Mouse (Mus musculus) limb, embryonic 14.5 days (tissue): ENCODE data around the gene Mef2a. TPM values are rescaled to one million over a fixed set of nuclear protein-coding genes. Genes with fewer than 3 reads are reported as not detected.

Source experiments
- ATAC-seq: fragments of 200-750 bp; cut with Nextera tagmentation; 2 replicates; pipeline ENCODE4 v1.8.0; 2017; ENCODE audit warnings: low read depth, moderate number of reproducible peaks, moderate TSS enrichment; ENCODE audit not compliant: low FRiP score
- DNase-seq: peaks from one replicate; pipeline ENCODE4 v3.0.0-alpha.2; 2015; ENCODE audit warnings: low spot score
- H3K27ac ChIP-seq: fragments of 300-500 bp; sonication (generic); replicated peaks from 2 replicates; pipeline ENCODE4 v1.5.1; 2014; ENCODE audit warnings: low read depth, mild to moderate bottlenecking, low read length, moderate library complexity, mixed read lengths
- H3K27me3 ChIP-seq: fragments of 300-500 bp; sonication (generic); 2 replicates; pipeline ENCODE4 v1.6.1; 2014; ENCODE audit warnings: low read length, mixed read lengths; ENCODE audit not compliant: control insufficient read depth, insufficient read depth
- H3K36me3 ChIP-seq: fragments of 300-500 bp; sonication (generic); 2 replicates; pipeline ENCODE4 v1.6.1; 2014; ENCODE audit warnings: mild to moderate bottlenecking, low read length, moderate library complexity, mixed read lengths; ENCODE audit not compliant: control insufficient read depth, insufficient read depth
- H3K4me1 ChIP-seq: fragments of 300-500 bp; sonication (generic); 2 replicates; pipeline ENCODE4 v1.6.1; 2014; ENCODE audit warnings: antibody characterized with exemption, low read length, mixed read lengths; ENCODE audit not compliant: control insufficient read depth, insufficient read depth
- H3K4me2 ChIP-seq: fragments of 300-500 bp; sonication (generic); replicated peaks from 2 replicates; pipeline ENCODE4 v1.6.1; 2014; ENCODE audit warnings: low read depth, mild to moderate bottlenecking, low read length, moderate library complexity; ENCODE audit not compliant: severe bottlenecking
- H3K4me3 ChIP-seq: fragments of 300-500 bp; sonication (generic); replicated peaks from 2 replicates; pipeline ENCODE4 v1.5.1; 2014; ENCODE audit warnings: low read length
- H3K9ac ChIP-seq: fragments of 300-500 bp; sonication (generic); 2 replicates; pipeline ENCODE4 v1.6.1; 2014; ENCODE audit warnings: mild to moderate bottlenecking, low read depth, low read length, moderate library complexity; ENCODE audit not compliant: severe bottlenecking
- H3K9me3 ChIP-seq: fragments of 300-500 bp; sonication (generic); 2 replicates; pipeline ENCODE4 v1.6.1; 2016; ENCODE audit warnings: low read length; ENCODE audit not compliant: control insufficient read depth
- POLR2A ChIP-seq: fragments of 200-500 bp; IDR thresholded peaks from 2 replicates; pipeline ENCODE4 v1.8.0; 2012; ENCODE audit warnings: inconsistent platforms, mild to moderate bottlenecking, moderate library complexity, borderline replicate concordance; ENCODE audit not compliant: insufficient read depth, insufficient read length; ENCODE audit errors: extremely low read depth
- WGBS: fragments of 180-500 bp; shearing (Covaris S2); extraction: QIAGEN DNeasy Blood & Tissue Kit; methylation state at CpG from one replicate; pipeline ENCODE4 v1.1.7; 2014; 5-methylcytosine and 5-hydroxymethylcytosine counted together
- polyA plus RNA-seq, 2 experiments: library from polyadenylated mRNA; depleted of rRNA in 1 of 2; stranded (reverse) in 1 of 2; unstranded in 1 of 2; fragments of >200 nt; fragmentation: Nextera tagmentation in 1 of 2; extraction: Ambion mirVana in 1 of 2; gene quantifications; 2 replicates each; pipeline versions ENCODE4 v1.2.1 to v1.2.3; 2012 to 2014

Gene Mef2a
- polyA plus RNA-seq, 2 experiments, result 41.5 to 52.0 TPM

DNA sequence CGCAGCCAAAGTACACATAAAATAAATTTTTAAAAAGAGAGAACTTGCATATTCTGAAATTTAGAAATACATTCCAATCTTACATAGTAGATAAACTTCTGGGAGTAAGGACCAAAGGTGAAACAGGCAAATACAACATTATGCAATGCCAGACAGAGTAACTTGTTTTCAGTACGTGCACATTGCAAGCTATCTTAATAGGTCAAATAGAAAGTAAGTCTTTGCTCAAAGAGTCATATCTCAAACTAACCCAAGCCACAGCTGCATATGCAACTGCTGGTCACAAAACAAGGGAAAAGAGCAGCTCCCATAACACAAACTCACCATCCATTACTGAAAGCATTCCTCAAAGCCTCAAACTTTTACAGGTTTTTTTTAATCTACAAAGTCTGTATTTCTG lies 4.3 kb downstream of the Mef2a start:
- DNase-seq, result no peak
- Histone ChIP-seq H3K9me3 (no peaks in the 10 kb centered on the region), H3K4me2 (no peak overlapping the region), H3K9ac (no peak overlapping the region), H3K36me3 (no peaks in the 10 kb centered on the region), H3K4me1 (0 out of 2 replicates have a peak, but pooled peaks cover 4% of the 10 kb centered on the region), H3K27me3 (no peaks in the 10 kb centered on the region), H3K27ac (no peak overlapping the region), H3K4me3 (no peak overlapping the region)
- 84% methylated on average over 2 of the region's 2 CpGs for WGBS
- no peak for ATAC-seq
- no peak for TF ChIP-seq POLR2A

GRCm38 (mm10) chr7:67360588-67360987 lies 12.1 kb downstream of the Mef2a start:
- no peak overlapping the region for H3K4me2 ChIP-seq
- no peak overlapping the region for H3K9ac ChIP-seq
- H3K36me3 ChIP-seq, result 0 out of 2 replicates have a peak, but pooled peaks cover 3% of the 10 kb centered on the region
- ATAC-seq (no peak), DNase-seq (no peak)
- H3K4me3 ChIP-seq, result no peak overlapping the region
- TF ChIP-seq POLR2A, result no peak
- H3K27ac ChIP-seq, result no peak overlapping the region
- H3K27me3 ChIP-seq, result no peaks in the 10 kb centered on the region
- 88% methylated on average over 3 of the region's 3 CpGs for WGBS
- H3K9me3 ChIP-seq, result 0 out of 2 replicates have a peak, but pooled peaks cover 3% of the 10 kb centered on the region
- H3K4me1 ChIP-seq, result no peaks in the 10 kb centered on the region

- H3K4me1 ChIP-seq, result no peaks in the 10 kb centered on the region
- 0 out of 2 replicates have a peak, but pooled peaks cover 3% of the 10 kb centered on the region for H3K36me3 ChIP-seq
- no peak for DNase-seq
- H3K9me3 ChIP-seq, result 0 out of 2 replicates have a peak, but pooled peaks cover 7% of the 10 kb centered on the region
- no peak overlapping the region for H3K4me2 ChIP-seq
- no peak for TF ChIP-seq POLR2A
- ATAC-seq, result no peak
- no peak overlapping the region for H3K27ac ChIP-seq
- no peaks in the 10 kb centered on the region for H3K27me3 ChIP-seq
- no peak overlapping the region for H3K4me3 ChIP-seq
- no peak overlapping the region for H3K9ac ChIP-seq
These were observed 12.8 kb downstream of the Mef2a start for GRCm38 (mm10) chr7:67359863-67360262.

- no peak for TF ChIP-seq POLR2A
- WGBS, result 88% methylated on average over 5 of the region's 5 CpGs
- Histone ChIP-seq H3K4me1 (no peaks in the 10 kb centered on the region), H3K4me3 (no peak overlapping the region), H3K36me3 (0 out of 2 replicates have a peak, but pooled peaks cover 3% of the 10 kb centered on the region), H3K27ac (no peak overlapping the region), H3K4me2 (no peak overlapping the region), H3K27me3 (no peaks in the 10 kb centered on the region), H3K9me3 (0 out of 2 replicates have a peak, but pooled peaks cover 7% of the 10 kb centered on the region), H3K9ac (no peak overlapping the region)
- ATAC-seq (no peak), DNase-seq (no peak)
These were observed 16.8 kb downstream of the Mef2a start for GRCm38 (mm10) chr7:67355870-67356269.

- TF ChIP-seq POLR2A, result no peak
- WGBS, result 89% methylated on average over 6 of the region's 6 CpGs
- Histone ChIP-seq H3K27ac (no peak overlapping the region), H3K36me3 (peaks cover 7% of the 10 kb centered on the region; the same call in 1 of the 2 replicates), H3K4me2 (no peak overlapping the region), H3K9me3 (0 out of 2 replicates have a peak, but pooled peaks cover 7% of the 10 kb centered on the region), H3K4me1 (no peaks in the 10 kb centered on the region), H3K27me3 (no peaks in the 10 kb centered on the region), H3K9ac (no peak overlapping the region), H3K4me3 (no peak overlapping the region)
- DNase-seq (no peak), ATAC-seq (no peak)
These were observed 19.0 kb downstream of the Mef2a start for GRCm38 (mm10) chr7:67353667-67354066.
